Mouse (Mus musculus) forebrain, embryonic 13.5 days (tissue): Measurements from ENCODE around the gene Rap1gap. TPM values are rescaled to one million over a fixed set of nuclear protein-coding genes. Genes with fewer than 3 reads are reported as not detected.

Experiments used
- ATAC-seq: fragments of 200-750 bp; cut with Nextera tagmentation; 2 replicates; pipeline ENCODE4 v1.8.0; 2017
- H3K27ac ChIP-seq: fragments of 300-500 bp; sonication (generic); 2 replicates; pipeline ENCODE4 v1.5.1; 2015; ENCODE audit warnings: inconsistent platforms, mild to moderate bottlenecking, moderate library complexity
- H3K27me3 ChIP-seq: fragments of 300-500 bp; sonication (generic); 2 replicates; pipeline ENCODE4 v1.6.1; 2015; ENCODE audit warnings: mild to moderate bottlenecking, inconsistent platforms
- H3K36me3 ChIP-seq: fragments of 300-500 bp; sonication (generic); 2 replicates; pipeline ENCODE4 v1.6.1; 2015; ENCODE audit warnings: mild to moderate bottlenecking, inconsistent platforms; ENCODE audit not compliant: poor library complexity, severe bottlenecking
- H3K4me1 ChIP-seq: fragments of 300-500 bp; sonication (generic); 2 replicates; pipeline ENCODE4 v1.6.1; 2015; ENCODE audit warnings: inconsistent platforms
- H3K4me2 ChIP-seq: fragments of 300-500 bp; sonication (generic); 2 replicates; pipeline ENCODE4 v1.6.1; 2015; ENCODE audit warnings: inconsistent platforms, mild to moderate bottlenecking, moderate library complexity
- H3K4me3 ChIP-seq: fragments of 300-500 bp; sonication (generic); 2 replicates; pipeline ENCODE4 v1.5.1; 2015; ENCODE audit warnings: mild to moderate bottlenecking, inconsistent platforms
- H3K9ac ChIP-seq: fragments of 300-500 bp; sonication (generic); 2 replicates; pipeline ENCODE4 v1.6.1; 2015; ENCODE audit warnings: mild to moderate bottlenecking, inconsistent platforms
- H3K9me3 ChIP-seq: fragments of 300-500 bp; sonication (generic); replicated peaks from 2 replicates; pipeline ENCODE4 v1.6.1; 2016; ENCODE audit warnings: inconsistent platforms
- WGBS: fragments of 180-500 bp; shearing (Covaris S2); methylation state at CpG from one replicate; pipeline ENCODE4 v1.1.7; 2015; 5-methylcytosine and 5-hydroxymethylcytosine counted together
- polyA plus RNA-seq: library from polyadenylated mRNA; unstranded; fragments of >200 nt; fragmentation: Nextera tagmentation; extraction: Ambion mirVana; gene quantifications from 2 replicates; pipeline ENCODE4 v1.2.1, GENCODE M21; 2015

Rap1gap gene
- polyA plus RNA-seq, 1 experiment from 2014 or later, result 11.8 TPM

DNA sequence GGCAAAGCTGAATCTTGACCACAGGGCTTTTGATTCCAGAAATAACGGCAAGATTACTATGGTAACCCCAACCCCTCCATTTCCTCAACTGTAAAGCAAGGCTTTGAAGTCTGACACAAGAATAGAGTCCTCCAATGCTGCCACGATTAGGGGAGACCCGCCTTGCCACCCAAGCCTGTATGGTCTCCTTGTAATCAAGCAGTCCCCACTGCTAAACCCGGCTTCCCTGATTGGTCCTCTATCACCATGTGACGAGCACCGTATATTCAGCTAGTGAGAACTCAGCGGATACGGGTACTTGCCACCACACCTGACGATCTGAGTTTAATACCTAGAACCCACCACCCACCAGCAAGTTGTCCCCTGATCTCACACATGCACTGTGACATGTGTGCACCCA is 98.4 kb downstream of the Rap1gap start:
- H3K4me3 ChIP-seq, result no peak overlapping the region
- H3K27me3 ChIP-seq, result no peaks in the 10 kb centered on the region
- no peak overlapping the region for H3K4me2 ChIP-seq
- H3K4me1 ChIP-seq, result peaks cover 37% of the 10 kb centered on the region
- no peak for ATAC-seq
- H3K9me3 ChIP-seq, result no peaks in the 10 kb centered on the region
- H3K9ac ChIP-seq, result no peak overlapping the region
- no peak overlapping the region for H3K27ac ChIP-seq
- no peaks in the 10 kb centered on the region for H3K36me3 ChIP-seq
- WGBS, result 73% methylated on average over 9 of the region's 9 CpGs

DNA sequence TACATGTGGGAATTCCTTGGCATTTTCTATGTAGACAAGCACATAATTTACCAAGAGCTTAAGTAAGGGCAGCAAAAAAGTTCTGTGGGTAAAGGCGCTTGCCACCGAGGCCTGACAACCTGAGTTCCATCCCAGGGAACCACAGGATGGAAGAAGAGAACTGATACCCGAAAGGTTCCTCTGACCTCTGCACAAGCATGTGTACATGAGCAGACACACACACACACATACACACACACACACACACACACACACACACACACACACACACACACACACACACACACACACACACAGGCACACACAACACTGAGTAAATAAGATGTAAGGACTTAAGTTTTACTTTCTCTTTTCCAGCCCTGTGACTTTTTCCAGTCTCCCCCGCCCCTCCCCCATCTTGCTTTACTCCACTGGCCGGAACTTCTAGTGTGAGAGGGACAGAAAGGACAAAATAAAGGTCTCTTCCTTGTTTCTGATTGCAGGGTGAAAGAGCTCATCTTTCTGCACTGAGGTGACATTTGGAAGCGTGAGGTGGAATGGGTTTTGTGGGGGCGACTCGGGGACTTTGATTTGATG is 99.5 kb downstream of the Rap1gap start:
- Histone ChIP-seq H3K4me2 (no peak overlapping the region), H3K9ac (no peak overlapping the region), H3K27me3 (no peaks in the 10 kb centered on the region), H3K4me1 (peaks cover 29% of the 10 kb centered on the region), H3K36me3 (no peaks in the 10 kb centered on the region), H3K9me3 (no peaks in the 10 kb centered on the region), H3K4me3 (no peak overlapping the region), H3K27ac (peak overlapping the region; percentile 92; the same call in 1 of the 2 replicates)
- 73% methylated on average over 8 of the region's 8 CpGs for WGBS
- no peak for ATAC-seq

DNA sequence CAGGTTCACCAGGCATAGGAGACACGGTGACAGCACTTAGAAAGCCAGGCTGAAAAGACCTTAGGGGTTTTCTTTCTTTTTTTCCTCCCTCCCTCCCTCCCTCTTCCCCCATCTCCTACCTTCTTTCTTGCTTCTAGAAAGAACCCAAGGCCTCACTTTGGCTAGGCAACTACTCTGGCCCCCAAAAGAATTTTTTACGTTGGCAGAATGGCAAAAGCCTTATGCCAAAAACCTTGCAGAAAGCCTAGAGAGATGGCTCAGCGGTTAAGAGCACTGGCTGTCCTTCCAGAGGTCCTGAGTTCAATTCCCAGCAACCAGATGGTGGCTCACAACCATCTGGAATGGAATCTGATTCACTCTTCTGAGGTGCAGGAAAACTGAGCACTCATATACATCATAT is 100.1 kb downstream of the Rap1gap start:
- Histone ChIP-seq H3K4me3 (no peak overlapping the region), H3K27ac (peak overlapping the region; percentile 92)
- WGBS, result 74% methylated on average over 3 of the region's 3 CpGs

DNA sequence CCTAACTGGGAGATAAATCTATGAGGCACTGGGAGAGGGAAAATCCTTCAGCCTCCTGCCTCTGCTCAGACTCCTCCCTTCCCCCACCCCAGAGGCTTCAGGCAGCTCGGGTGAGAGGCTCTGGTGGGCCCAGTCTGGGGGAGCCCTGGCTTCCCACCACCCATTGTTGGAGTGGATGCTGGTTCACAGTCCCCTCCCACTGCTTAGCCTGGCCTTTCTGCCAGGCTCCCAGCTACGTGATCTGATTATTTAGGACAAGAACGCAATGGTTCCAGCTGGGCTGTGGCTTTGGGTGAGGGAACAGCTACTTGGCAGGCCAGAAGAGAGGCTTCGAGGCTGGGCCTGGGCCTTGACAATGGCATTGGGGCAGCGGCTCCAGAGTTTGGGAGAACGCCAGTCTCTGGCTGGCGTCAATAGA is 101.0 kb downstream of the Rap1gap start:
- Histone ChIP-seq H3K27ac (peak overlapping the region; percentile 92), H3K36me3 (no peaks in the 10 kb centered on the region), H3K9me3 (no peaks in the 10 kb centered on the region), H3K4me1 (peaks cover 28% of the 10 kb centered on the region), H3K27me3 (no peaks in the 10 kb centered on the region), H3K9ac (peak overlapping the region; percentile 54), H3K4me2 (peak overlapping the region; percentile 20), H3K4me3 (no peak overlapping the region)
- peak; percentile 97 for ATAC-seq
- WGBS, result 4% methylated on average over 7 of the region's 7 CpGs

More for the DNA sequence above, 100.1 kb downstream of the Rap1gap start:
- H3K27me3 ChIP-seq, result no peaks in the 10 kb centered on the region
- no peak overlapping the region for H3K9ac ChIP-seq
- H3K36me3 ChIP-seq, result no peaks in the 10 kb centered on the region
- no peaks in the 10 kb centered on the region for H3K9me3 ChIP-seq
- H3K4me2 ChIP-seq, result no peak overlapping the region
- no peak for ATAC-seq
- H3K4me1 ChIP-seq, result peaks cover 28% of the 10 kb centered on the region

DNA sequence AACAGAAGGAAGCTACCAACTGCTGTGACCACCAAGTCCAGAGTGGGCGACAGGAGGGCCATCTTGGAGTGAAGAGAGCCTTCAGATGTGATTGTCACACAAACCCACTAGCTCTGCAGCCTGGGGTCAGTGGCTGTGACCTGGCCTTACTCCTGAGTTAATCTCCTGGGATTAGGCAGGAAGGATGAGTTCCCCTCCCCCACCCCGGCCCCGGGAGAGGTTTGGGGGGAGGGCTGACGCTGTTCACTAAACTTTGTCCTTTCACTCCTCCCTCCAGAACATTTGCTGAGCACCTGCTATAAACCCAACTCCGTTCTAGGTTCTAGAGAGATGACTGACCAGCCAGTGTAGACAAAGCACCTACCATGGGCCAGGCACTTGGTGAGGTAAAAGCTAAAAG is 101.8 kb downstream of the Rap1gap start:
- no peak for ATAC-seq

DNA sequence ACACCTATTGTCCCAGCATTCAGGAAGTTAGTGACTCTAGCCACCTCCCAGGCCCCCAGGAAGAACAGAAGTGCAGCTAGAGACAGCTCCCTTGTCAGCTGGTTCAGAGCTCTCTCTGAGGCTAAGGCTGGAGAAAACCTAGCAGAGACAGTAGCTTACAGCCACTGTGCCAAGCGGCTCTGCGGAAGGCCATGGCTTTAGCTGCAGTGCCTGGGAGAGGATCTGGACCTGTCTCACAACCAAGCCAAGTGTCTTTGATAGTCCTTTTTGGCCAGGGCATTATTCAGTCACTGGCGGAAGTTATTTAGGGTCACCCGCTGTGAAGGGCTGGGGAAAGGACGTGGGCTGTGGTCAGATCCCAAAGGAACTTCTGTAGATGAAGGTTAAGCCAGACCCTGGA is 103.9 kb downstream of the Rap1gap start:
- ATAC-seq, result no peak
- no peak overlapping the region for H3K4me2 ChIP-seq
- no peak overlapping the region for H3K4me3 ChIP-seq
- H3K27ac ChIP-seq, result no peak overlapping the region
- no peaks in the 10 kb centered on the region for H3K27me3 ChIP-seq
- no peaks in the 10 kb centered on the region for H3K36me3 ChIP-seq
- H3K9me3 ChIP-seq, result no peaks in the 10 kb centered on the region
- H3K9ac ChIP-seq, result no peak overlapping the region
- H3K4me1 ChIP-seq, result peaks cover 31% of the 10 kb centered on the region
- 69% methylated on average over 5 of the region's 5 CpGs for WGBS

More for the DNA sequence above, 101.8 kb downstream of the Rap1gap start:
- WGBS, result 20% methylated on average over 5 of the region's 5 CpGs
- Histone ChIP-seq H3K9me3 (no peaks in the 10 kb centered on the region), H3K27me3 (no peaks in the 10 kb centered on the region), H3K27ac (peak overlapping the region; percentile 92), H3K9ac (no peak overlapping the region), H3K4me1 (peaks cover 28% of the 10 kb centered on the region), H3K4me3 (no peak overlapping the region), H3K4me2 (no peak overlapping the region), H3K36me3 (no peaks in the 10 kb centered on the region)

DNA sequence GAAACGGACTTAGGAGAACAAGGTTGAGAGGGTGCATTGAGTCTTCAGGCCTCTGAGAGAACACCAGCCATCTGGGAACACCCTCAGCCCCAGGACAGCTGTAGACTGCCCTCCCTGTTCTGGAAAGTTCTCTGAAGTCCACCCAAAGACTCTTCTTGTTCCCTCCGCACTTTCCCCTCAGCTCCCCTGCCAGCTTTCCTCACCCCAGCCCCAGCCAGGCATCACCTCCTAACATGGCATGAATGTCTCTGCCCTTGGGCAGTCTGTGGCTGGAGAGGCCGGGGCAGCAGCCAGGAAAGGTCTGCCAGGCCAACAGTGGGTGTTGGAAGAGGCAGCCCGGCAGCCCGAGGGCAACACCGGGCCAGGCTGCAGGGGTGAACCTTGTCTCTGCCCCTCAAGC is 104.3 kb downstream of the Rap1gap start:
- no peak for ATAC-seq
- H3K4me2 ChIP-seq, result no peak overlapping the region
- H3K4me3 ChIP-seq, result no peak overlapping the region
- H3K9me3 ChIP-seq, result no peaks in the 10 kb centered on the region
- H3K9ac ChIP-seq, result no peak overlapping the region
- no peak overlapping the region for H3K27ac ChIP-seq
- H3K27me3 ChIP-seq, result no peaks in the 10 kb centered on the region
- H3K4me1 ChIP-seq, result peaks cover 35% of the 10 kb centered on the region
- WGBS, result 86% methylated on average over 6 of the region's 6 CpGs
- no peaks in the 10 kb centered on the region for H3K36me3 ChIP-seq

DNA sequence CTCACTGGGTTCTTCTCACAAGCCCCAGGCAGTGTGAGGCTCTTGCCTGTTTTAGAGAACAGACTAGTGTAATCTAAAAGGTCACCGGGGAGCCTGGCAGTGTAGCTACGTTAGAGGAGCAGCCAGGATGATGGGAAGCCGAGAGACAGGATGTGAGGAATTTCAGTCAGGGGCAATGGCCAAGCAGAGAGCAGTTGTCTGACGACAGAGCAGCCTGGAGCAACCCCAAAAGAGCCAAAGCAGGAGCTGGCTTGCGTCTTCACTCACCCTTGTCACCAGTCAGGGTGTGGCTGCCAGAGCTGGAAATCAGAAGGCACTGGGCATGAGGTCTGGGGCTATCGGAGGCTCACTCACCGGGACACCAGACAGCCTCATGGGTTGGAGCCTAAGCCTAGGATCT is 105.1 kb downstream of the Rap1gap start:
- no peak for ATAC-seq
- WGBS, result 63% methylated on average over 7 of the region's 7 CpGs

DNA sequence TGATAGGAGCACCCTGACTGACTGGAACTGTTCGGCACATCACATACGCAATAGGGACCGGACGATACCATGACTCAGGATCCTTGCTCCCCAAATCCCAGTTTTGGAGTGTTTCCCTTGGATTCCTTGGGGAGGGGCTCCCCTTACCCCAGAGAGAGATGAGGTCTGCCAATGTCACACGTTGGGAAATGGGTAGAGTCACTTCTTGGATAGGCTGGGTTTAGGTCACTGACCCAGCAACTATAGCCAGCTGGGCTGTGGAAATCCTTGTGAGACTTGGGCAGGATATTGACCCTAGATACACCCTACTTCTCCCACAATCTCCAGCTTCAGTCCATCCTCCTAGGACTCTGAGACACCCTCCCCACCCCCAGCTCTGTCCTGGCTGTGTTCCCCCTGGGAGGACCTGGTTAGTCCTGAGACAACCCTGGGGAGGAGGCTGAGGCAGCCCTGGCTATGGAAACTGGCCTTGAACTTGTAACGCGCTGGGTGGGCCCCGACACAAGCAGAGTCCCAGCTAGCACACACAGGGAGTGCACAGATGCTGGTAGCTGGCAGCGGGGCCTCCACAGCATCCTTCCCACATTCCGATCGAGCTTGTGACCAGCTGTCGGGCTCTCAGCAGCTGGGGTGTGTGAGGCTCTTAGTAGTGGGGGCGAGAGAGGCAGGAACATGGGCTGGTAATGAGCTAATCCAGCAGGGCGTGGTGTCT is 106.5 kb downstream of the Rap1gap start:
- Histone ChIP-seq H3K27ac (no peak overlapping the region), H3K9ac (no peak overlapping the region), H3K9me3 (no peaks in the 10 kb centered on the region), H3K4me3 (no peak overlapping the region), H3K36me3 (no peaks in the 10 kb centered on the region), H3K4me2 (no peak overlapping the region), H3K27me3 (no peaks in the 10 kb centered on the region), H3K4me1 (peaks cover 17% of the 10 kb centered on the region)
- 80% methylated on average over 14 of the region's 14 CpGs for WGBS
- ATAC-seq, result no peak

More for the DNA sequence above, 105.1 kb downstream of the Rap1gap start:
- H3K27me3 ChIP-seq, result no peaks in the 10 kb centered on the region
- H3K4me2 ChIP-seq, result no peak overlapping the region
- H3K4me1 ChIP-seq, result peaks cover 32% of the 10 kb centered on the region
- no peak overlapping the region for H3K9ac ChIP-seq
- no peaks in the 10 kb centered on the region for H3K9me3 ChIP-seq
- H3K27ac ChIP-seq, result no peak overlapping the region
- no peaks in the 10 kb centered on the region for H3K36me3 ChIP-seq
- no peak overlapping the region for H3K4me3 ChIP-seq

DNA sequence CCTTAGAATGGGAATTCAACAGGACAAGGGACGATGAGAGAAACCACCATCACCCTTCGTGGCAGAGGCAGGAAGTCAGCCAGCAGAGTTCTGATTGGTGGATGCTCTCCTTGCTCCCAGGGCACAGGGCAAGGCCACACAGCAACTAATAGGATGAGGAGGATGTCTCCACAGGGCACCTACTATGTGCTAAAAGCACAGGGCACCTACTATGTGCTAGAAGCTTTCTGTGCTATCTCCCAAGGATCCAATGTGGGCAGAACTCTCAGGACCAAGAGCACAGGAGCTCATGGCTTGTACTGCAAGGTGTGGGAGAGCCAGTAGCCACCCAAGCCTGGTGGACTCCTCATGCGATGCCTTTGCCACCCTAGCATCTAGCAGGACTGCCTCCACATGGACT is 107.2 kb downstream of the Rap1gap start:
- no peak overlapping the region for H3K9ac ChIP-seq
- H3K4me3 ChIP-seq, result no peak overlapping the region
- 81% methylated on average over 3 of the region's 3 CpGs for WGBS
- no peaks in the 10 kb centered on the region for H3K36me3 ChIP-seq
- H3K27me3 ChIP-seq, result no peaks in the 10 kb centered on the region
- H3K4me1 ChIP-seq, result peaks cover 10% of the 10 kb centered on the region
- H3K9me3 ChIP-seq, result no peaks in the 10 kb centered on the region
- ATAC-seq, result no peak
- H3K27ac ChIP-seq, result no peak overlapping the region
- no peak overlapping the region for H3K4me2 ChIP-seq

DNA sequence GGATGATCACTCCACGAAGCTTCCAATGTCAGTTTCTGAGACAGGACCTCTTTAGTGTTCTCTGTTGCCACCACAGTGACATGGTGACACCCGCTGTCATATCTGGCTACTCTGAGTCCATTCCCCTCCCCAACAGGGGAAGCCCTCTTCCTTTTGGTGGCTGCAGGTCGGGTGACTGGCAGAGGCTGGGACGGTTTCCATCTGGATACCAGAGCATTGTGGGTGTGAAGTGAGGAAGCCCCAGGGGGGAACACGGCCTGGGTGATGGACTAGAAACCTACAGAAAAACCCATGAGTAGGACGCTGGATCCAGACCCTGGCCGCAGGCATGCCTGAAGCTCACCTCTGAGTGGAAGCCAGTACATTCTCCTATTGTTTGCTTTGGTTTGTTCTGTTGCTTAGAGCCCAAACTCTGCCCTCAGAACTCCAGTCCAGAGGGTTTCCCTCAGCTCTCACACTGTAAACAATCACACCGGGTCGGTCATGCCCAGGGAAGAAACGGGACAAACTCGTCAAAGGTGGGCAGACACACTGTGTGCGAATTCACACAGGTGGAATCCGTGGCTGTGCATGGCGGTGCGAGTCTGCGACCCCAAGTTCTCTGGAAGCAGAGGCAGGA is 108.0 kb downstream of the Rap1gap start:
- H3K27me3 ChIP-seq, result no peaks in the 10 kb centered on the region
- no peaks in the 10 kb centered on the region for H3K36me3 ChIP-seq
- WGBS, result 88% methylated on average over 16 of the region's 16 CpGs
- no peak overlapping the region for H3K27ac ChIP-seq
- peaks cover 9% of the 10 kb centered on the region for H3K4me1 ChIP-seq
- no peak overlapping the region for H3K4me3 ChIP-seq
- no peak for ATAC-seq
- H3K9ac ChIP-seq, result no peak overlapping the region
- no peak overlapping the region for H3K4me2 ChIP-seq
- no peaks in the 10 kb centered on the region for H3K9me3 ChIP-seq

DNA sequence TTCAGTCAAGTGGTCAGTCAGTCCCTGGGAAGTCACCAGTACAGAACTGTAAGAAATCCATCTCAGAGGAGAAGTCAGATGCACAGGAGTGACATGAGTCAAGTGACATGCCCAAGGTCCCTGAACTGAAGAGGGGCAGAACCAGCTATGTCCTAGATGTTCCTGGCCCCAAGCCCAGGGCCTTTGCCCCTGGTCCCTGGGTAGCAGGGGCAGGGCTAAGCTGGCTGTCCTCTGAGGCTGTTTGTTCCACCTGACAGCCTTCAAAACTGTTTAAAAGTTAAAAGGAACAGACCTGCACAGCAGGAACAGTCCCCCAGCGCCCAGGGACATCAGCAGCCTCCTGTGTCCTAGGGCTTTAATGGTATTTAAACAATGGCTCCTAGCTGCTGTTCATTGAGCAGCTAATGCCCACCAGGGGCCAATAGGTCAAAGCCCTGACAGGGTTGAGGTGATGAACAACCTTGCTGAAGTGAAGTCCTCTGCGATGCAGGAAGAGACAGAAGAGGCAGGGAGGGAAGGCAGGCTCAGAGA is 108.9 kb downstream of the Rap1gap start:
- no peak overlapping the region for H3K9ac ChIP-seq
- H3K4me2 ChIP-seq, result no peak overlapping the region
- no peak overlapping the region for H3K27ac ChIP-seq
- H3K36me3 ChIP-seq, result no peaks in the 10 kb centered on the region
- no peak overlapping the region for H3K4me3 ChIP-seq
- no peaks in the 10 kb centered on the region for H3K9me3 ChIP-seq
- no peak for ATAC-seq
- H3K27me3 ChIP-seq, result no peaks in the 10 kb centered on the region
- peaks cover 9% of the 10 kb centered on the region for H3K4me1 ChIP-seq
- WGBS, result 13% methylated on average over 2 of the region's 2 CpGs
